Mouse (Mus musculus): Measurements from ENCODE around the gene Ryr1.

- TF ChIP-seq CTCF (IDR thresholded peaks at IDR 0.05; ENCODE audit: low read depth, low read length) = no peak
- no peak for TF ChIP-seq POLR2A (IDR thresholded peaks at IDR 0.05; ENCODE audit: borderline replicate concordance, low read depth, low read length)
Observed at GRCm38 (mm10) chr7:29059445-29059844, 65.5 kb downstream of the Ryr1 start.

Measured in bone marrow macrophage, adult 2 months (primary cell).